Mouse (Mus musculus): ENCODE measurements around the gene Smc4. TPM values are rescaled to one million over a fixed set of nuclear protein-coding genes. Genes with fewer than 3 reads are reported as not detected.
"Not testable (repeated sequence)": the region's sequence is repeated elsewhere in the genome, so short reads cannot be mapped to it uniquely, and the experiment has no call there.

Smc4 gene
- polyA plus RNA-seq, 1 experiment = 22.2 TPM

- Histone ChIP-seq H3K4me3 (ENCODE audit: control insufficient read depth, low read depth, low read length) (peak overlapping the region; percentile 70), H3K36me3 (ENCODE audit: control insufficient read depth, insufficient read depth, low read length) (peaks cover 4% of the 10 kb centered on the region), H3K4me1 (ENCODE audit: control insufficient read depth, insufficient read depth, low read length) (peaks cover 7% of the 10 kb centered on the region), H3K27me3 (ENCODE audit: control insufficient read depth, insufficient read depth, low read length) (no peaks in the 10 kb centered on the region), H3K27ac (ENCODE audit: control insufficient read depth, insufficient read depth, low read depth, low read length) (no peak overlapping the region)
- TF ChIP-seq CTCF (IDR thresholded peaks at IDR 0.05; ENCODE audit: control insufficient read depth, insufficient read depth, insufficient replicate concordance, low read depth, low read length) (no peak), POLR2A (IDR thresholded peaks at IDR 0.05; ENCODE audit: control insufficient read depth, low read depth, low read length) (no peak)
Observed at GRCm38 (mm10) chr3:69002781-69003180, 1.8 kb upstream of the Smc4 start.

- Histone ChIP-seq H3K27ac (ENCODE audit: control insufficient read depth, insufficient read depth, low read depth, low read length) (peak overlapping the region; percentile 98), H3K4me1 (ENCODE audit: control insufficient read depth, insufficient read depth, low read length) (peaks cover 7% of the 10 kb centered on the region), H3K36me3 (ENCODE audit: control insufficient read depth, insufficient read depth, low read length) (peaks cover 4% of the 10 kb centered on the region), H3K4me3 (ENCODE audit: control insufficient read depth, low read depth, low read length) (peak overlapping the region; percentile 96), H3K27me3 (ENCODE audit: control insufficient read depth, insufficient read depth, low read length) (no peaks in the 10 kb centered on the region)
- no peak for TF ChIP-seq POLR2A (IDR thresholded peaks at IDR 0.05; ENCODE audit: control insufficient read depth, low read depth, low read length)
- no peak for TF ChIP-seq CTCF (IDR thresholded peaks at IDR 0.05; ENCODE audit: control insufficient read depth, insufficient read depth, insufficient replicate concordance, low read depth, low read length)
Observed at GRCm38 (mm10) chr3:69004055-69004436, 492 bp upstream of the Smc4 start.

- H3K4me1 ChIP-seq (ENCODE audit: control insufficient read depth, insufficient read depth, low read length) = peaks cover 7% of the 10 kb centered on the region
- TF ChIP-seq CTCF (IDR thresholded peaks at IDR 0.05; ENCODE audit: control insufficient read depth, insufficient read depth, insufficient replicate concordance, low read depth, low read length) (no peak), POLR2A (IDR thresholded peaks at IDR 0.05; ENCODE audit: control insufficient read depth, low read depth, low read length) (0 out of 2 replicates have a peak, but pooled peaks have one; percentile 14)
- peaks cover 4% of the 10 kb centered on the region for H3K36me3 ChIP-seq (ENCODE audit: control insufficient read depth, insufficient read depth, low read length)
- peak overlapping the region; percentile 96 for H3K4me3 ChIP-seq (ENCODE audit: control insufficient read depth, low read depth, low read length)
- no peaks in the 10 kb centered on the region for H3K27me3 ChIP-seq (ENCODE audit: control insufficient read depth, insufficient read depth, low read length)
- H3K27ac ChIP-seq (ENCODE audit: control insufficient read depth, insufficient read depth, low read depth, low read length) = peak overlapping the region; percentile 98
Observed at GRCm38 (mm10) chr3:69005338-69006245, 1.1 kb downstream of the Smc4 start.

GRCm38 (mm10) chr3:69006246-69006760, 1.8 kb downstream of the Smc4 start:
- Histone ChIP-seq H3K27ac (ENCODE audit: control insufficient read depth, insufficient read depth, low read depth, low read length) (peak overlapping the region; percentile 98), H3K4me1 (ENCODE audit: control insufficient read depth, insufficient read depth, low read length) (peaks cover 7% of the 10 kb centered on the region), H3K27me3 (ENCODE audit: control insufficient read depth, insufficient read depth, low read length) (no peaks in the 10 kb centered on the region), H3K4me3 (ENCODE audit: control insufficient read depth, low read depth, low read length) (peak overlapping the region; percentile 96), H3K36me3 (ENCODE audit: control insufficient read depth, insufficient read depth, low read length) (peaks cover 4% of the 10 kb centered on the region)
- no peak for TF ChIP-seq POLR2A (IDR thresholded peaks at IDR 0.05; ENCODE audit: control insufficient read depth, low read depth, low read length)
- no peak for TF ChIP-seq CTCF (IDR thresholded peaks at IDR 0.05; ENCODE audit: control insufficient read depth, insufficient read depth, insufficient replicate concordance, low read depth, low read length)

GRCm38 (mm10) chr3:69008873-69009272, 4.3 kb downstream of the Smc4 start:
- H3K4me1 ChIP-seq (ENCODE audit: control insufficient read depth, insufficient read depth, low read length) = peaks cover 7% of the 10 kb centered on the region
- no peaks in the 10 kb centered on the region for H3K27me3 ChIP-seq (ENCODE audit: control insufficient read depth, insufficient read depth, low read length)
- peaks cover 4% of the 10 kb centered on the region for H3K36me3 ChIP-seq (ENCODE audit: control insufficient read depth, insufficient read depth, low read length)
- TF ChIP-seq POLR2A (IDR thresholded peaks at IDR 0.05; ENCODE audit: control insufficient read depth, low read depth, low read length) (no peak), CTCF (IDR thresholded peaks at IDR 0.05; ENCODE audit: control insufficient read depth, insufficient read depth, insufficient replicate concordance, low read depth, low read length) (no peak)
- H3K4me3 ChIP-seq (ENCODE audit: control insufficient read depth, low read depth, low read length) = no peak overlapping the region
- H3K27ac ChIP-seq (ENCODE audit: control insufficient read depth, insufficient read depth, low read depth, low read length) = no peak overlapping the region

- Histone ChIP-seq H3K36me3 (ENCODE audit: control insufficient read depth, insufficient read depth, low read length) (no peaks in the 10 kb centered on the region; the same call in 1 of the 2 replicates), H3K4me1 (ENCODE audit: control insufficient read depth, insufficient read depth, low read length) (no peaks in the 10 kb centered on the region), H3K27me3 (ENCODE audit: control insufficient read depth, insufficient read depth, low read length) (no peaks in the 10 kb centered on the region), H3K4me3 (ENCODE audit: control insufficient read depth, low read depth, low read length) (no peak overlapping the region), H3K27ac (ENCODE audit: control insufficient read depth, insufficient read depth, low read depth, low read length) (no peak overlapping the region)
- TF ChIP-seq CTCF (IDR thresholded peaks at IDR 0.05; ENCODE audit: control insufficient read depth, insufficient read depth, insufficient replicate concordance, low read depth, low read length) (no peak), POLR2A (IDR thresholded peaks at IDR 0.05; ENCODE audit: control insufficient read depth, low read depth, low read length) (no peak)
Observed at GRCm38 (mm10) chr3:69017181-69017580, 12.6 kb downstream of the Smc4 start.

GRCm38 (mm10) chr3:69018635-69019034, 14.1 kb downstream of the Smc4 start:
- not testable (repeated sequence) for H3K27me3 ChIP-seq (ENCODE audit: control insufficient read depth, insufficient read depth, low read length); H3K36me3 ChIP-seq (ENCODE audit: control insufficient read depth, insufficient read depth, low read length); H3K4me3 ChIP-seq (ENCODE audit: control insufficient read depth, low read depth, low read length); H3K27ac ChIP-seq (ENCODE audit: control insufficient read depth, insufficient read depth, low read depth, low read length); H3K4me1 ChIP-seq (ENCODE audit: control insufficient read depth, insufficient read depth, low read length)

All from testis, adult 2 months (tissue).